Mouse (Mus musculus): Measurements from ENCODE around the gene Slco3a1.
A peak's percentile ranks its signal among the peaks of the same experiment; 100 is the strongest.

Gene Slco3a1

GRCm38 (mm10) chr7:74554608-74555311 is at the start of gene Slco3a1:
TSS of gene Slco3a1 (minus strand) at chr7:74554780.
- DNase-seq (ENCODE audit: low spot score in 2 of 2): peak; percentile 39 to 73

- DNase-seq (ENCODE audit: low spot score in 2 of 2): no peak
These were observed 46.4 kb upstream of the Slco3a1 start for GRCm38 (mm10) chr7:74600996-74601395.

- no peak for DNase-seq (ENCODE audit: low spot score in 2 of 2)
These were observed 24.8 kb upstream of the Slco3a1 start for GRCm38 (mm10) chr7:74579411-74579810.

GRCm38 (mm10) chr7:74575678-74576077 is 21.1 kb upstream of the Slco3a1 start:
- no peak for DNase-seq (ENCODE audit: low spot score in 2 of 2)

- peak; percentile 44 to 68 for DNase-seq (ENCODE audit: low spot score in 2 of 2)
These were observed 836 bp upstream of the Slco3a1 start for GRCm38 (mm10) chr7:74555416-74555815.

GRCm38 (mm10) chr7:74554041-74554561 is 479 bp downstream of the Slco3a1 start:
- DNase-seq (ENCODE audit: low spot score in 2 of 2): peak; percentile 33 to 54

GRCm38 (mm10) chr7:74553111-74553650 is 1.4 kb downstream of the Slco3a1 start:
- DNase-seq (ENCODE audit: low spot score in 2 of 2): no peak

GRCm38 (mm10) chr7:74552546-74552945 is 2.0 kb downstream of the Slco3a1 start:
- DNase-seq (ENCODE audit: low spot score in 2 of 2): no peak

- DNase-seq (ENCODE audit: low spot score in 2 of 2): no peak
These were observed 2.6 kb downstream of the Slco3a1 start for GRCm38 (mm10) chr7:74552000-74552358.

- DNase-seq (ENCODE audit: low spot score in 2 of 2): no peak
These were observed 3.1 kb downstream of the Slco3a1 start for GRCm38 (mm10) chr7:74551338-74551999.

GRCm38 (mm10) chr7:74549686-74550085 is 4.9 kb downstream of the Slco3a1 start:
- no peak for DNase-seq (ENCODE audit: low spot score in 2 of 2)

GRCm38 (mm10) chr7:74549013-74549582 is 5.5 kb downstream of the Slco3a1 start:
- no peak for DNase-seq (ENCODE audit: low spot score in 2 of 2)

- DNase-seq (ENCODE audit: low spot score in 2 of 2): no peak
These were observed 7.9 kb downstream of the Slco3a1 start for GRCm38 (mm10) chr7:74546691-74547090.

- DNase-seq (ENCODE audit: low spot score in 2 of 2): no peak
These were observed 9.0 kb downstream of the Slco3a1 start for GRCm38 (mm10) chr7:74545498-74545990.

GRCm38 (mm10) chr7:74544306-74544705 is 10.3 kb downstream of the Slco3a1 start:
- DNase-seq (ENCODE audit: low spot score in 2 of 2): no peak

- no peak for DNase-seq (ENCODE audit: low spot score in 2 of 2)
These were observed 12.6 kb downstream of the Slco3a1 start for GRCm38 (mm10) chr7:74541958-74542357.

GRCm38 (mm10) chr7:74540933-74541725 is 13.5 kb downstream of the Slco3a1 start:
- DNase-seq (ENCODE audit: low spot score in 2 of 2): no peak

GRCm38 (mm10) chr7:74536186-74536585 is 18.4 kb downstream of the Slco3a1 start:
- DNase-seq (ENCODE audit: low spot score in 2 of 2): no peak

- DNase-seq (ENCODE audit: low spot score in 2 of 2): no peak
These were observed 23.0 kb downstream of the Slco3a1 start for GRCm38 (mm10) chr7:74531468-74532097.

GRCm38 (mm10) chr7:74529877-74530276 is 24.7 kb downstream of the Slco3a1 start:
- DNase-seq (ENCODE audit: low spot score in 2 of 2): no peak

- no peak for DNase-seq (ENCODE audit: low spot score in 2 of 2)
These were observed 25.3 kb downstream of the Slco3a1 start for GRCm38 (mm10) chr7:74529183-74529757.
